Mouse (Mus musculus): ENCODE results near the gene Abcc4. TPM values are rescaled to one million over a fixed set of nuclear protein-coding genes. Genes with fewer than 3 reads are reported as not detected.

The Abcc4 gene
- polyA plus RNA-seq, 1 experiment from 2014 or later = 2.2 TPM

GRCm38 (mm10) chr14:118569586-118569985 lies 136.4 kb downstream of the Abcc4 start:
- Histone ChIP-seq H3K36me3 (no peaks in the 10 kb centered on the region), H3K4me1 (replicated peaks) (no peaks in the 10 kb centered on the region), H3K4me2 (no peak overlapping the region), H3K27me3 (replicated peaks) (no peaks in the 10 kb centered on the region), H3K9ac (no peak overlapping the region), H3K9me3 (replicated peaks) (no peaks in the 10 kb centered on the region), H3K27ac (ENCODE audit: poor library complexity, severe bottlenecking) (no peak overlapping the region), H3K4me3 (no peak overlapping the region)
- 89% methylated on average over 13 of the region's 13 CpGs for WGBS
- no peak for ATAC-seq (ENCODE audit: insufficient number of reproducible peaks, low FRiP score)

GRCm38 (mm10) chr14:118568116-118568673 lies 137.8 kb downstream of the Abcc4 start:
- Histone ChIP-seq H3K36me3 (no peaks in the 10 kb centered on the region), H3K27ac (ENCODE audit: poor library complexity, severe bottlenecking) (no peak overlapping the region), H3K4me1 (replicated peaks) (no peaks in the 10 kb centered on the region), H3K4me2 (no peak overlapping the region), H3K9ac (no peak overlapping the region), H3K27me3 (replicated peaks) (no peaks in the 10 kb centered on the region), H3K9me3 (replicated peaks) (no peaks in the 10 kb centered on the region), H3K4me3 (no peak overlapping the region)
- WGBS = 65% methylated on average over 17 of the region's 17 CpGs
- no peak for ATAC-seq (ENCODE audit: insufficient number of reproducible peaks, low FRiP score)

- H3K4me2 ChIP-seq = no peak overlapping the region
- no peaks in the 10 kb centered on the region for H3K27me3 ChIP-seq (replicated peaks)
- no peaks in the 10 kb centered on the region for H3K36me3 ChIP-seq
- ATAC-seq (ENCODE audit: insufficient number of reproducible peaks, low FRiP score) = no peak
- WGBS = 81% methylated on average over 5 of the region's 5 CpGs
- no peaks in the 10 kb centered on the region for H3K9me3 ChIP-seq (replicated peaks)
- no peak overlapping the region for H3K27ac ChIP-seq (ENCODE audit: poor library complexity, severe bottlenecking)
- H3K4me3 ChIP-seq = no peak overlapping the region
- H3K4me1 ChIP-seq (replicated peaks) = no peaks in the 10 kb centered on the region
- H3K9ac ChIP-seq = no peak overlapping the region
These were observed 139.2 kb downstream of the Abcc4 start for GRCm38 (mm10) chr14:118566809-118567208.

- no peak overlapping the region for H3K4me2 ChIP-seq
- H3K4me1 ChIP-seq (replicated peaks) = no peaks in the 10 kb centered on the region
- no peak for ATAC-seq (ENCODE audit: insufficient number of reproducible peaks, low FRiP score)
- no peaks in the 10 kb centered on the region for H3K36me3 ChIP-seq
- H3K4me3 ChIP-seq = no peak overlapping the region
- no peaks in the 10 kb centered on the region for H3K27me3 ChIP-seq (replicated peaks)
- H3K9ac ChIP-seq = no peak overlapping the region
- no peak overlapping the region for H3K27ac ChIP-seq (ENCODE audit: poor library complexity, severe bottlenecking)
- H3K9me3 ChIP-seq (replicated peaks) = no peaks in the 10 kb centered on the region
- WGBS = 70% methylated on average over 12 of the region's 12 CpGs
These were observed 139.8 kb downstream of the Abcc4 start for GRCm38 (mm10) chr14:118566214-118566688.

- H3K27me3 ChIP-seq (replicated peaks) = no peaks in the 10 kb centered on the region
- WGBS = 85% methylated on average over 5 of the region's 5 CpGs
- H3K4me2 ChIP-seq = no peak overlapping the region
- no peak overlapping the region for H3K9ac ChIP-seq
- no peak for ATAC-seq (ENCODE audit: insufficient number of reproducible peaks, low FRiP score)
- no peaks in the 10 kb centered on the region for H3K9me3 ChIP-seq (replicated peaks)
- no peak overlapping the region for H3K4me3 ChIP-seq
- H3K4me1 ChIP-seq (replicated peaks) = no peaks in the 10 kb centered on the region
- no peaks in the 10 kb centered on the region for H3K36me3 ChIP-seq
- no peak overlapping the region for H3K27ac ChIP-seq (ENCODE audit: poor library complexity, severe bottlenecking)
These were observed 140.3 kb downstream of the Abcc4 start for GRCm38 (mm10) chr14:118565696-118566095.

GRCm38 (mm10) chr14:118563570-118563969 lies 142.4 kb downstream of the Abcc4 start:
- Histone ChIP-seq H3K27me3 (replicated peaks) (0 out of 2 replicates have a peak, but pooled peaks cover 4% of the 10 kb centered on the region), H3K9ac (no peak overlapping the region), H3K9me3 (replicated peaks) (no peaks in the 10 kb centered on the region), H3K27ac (ENCODE audit: poor library complexity, severe bottlenecking) (no peak overlapping the region), H3K4me3 (no peak overlapping the region), H3K4me1 (replicated peaks) (no peaks in the 10 kb centered on the region), H3K36me3 (no peaks in the 10 kb centered on the region), H3K4me2 (no peak overlapping the region)
- 66% methylated on average over 8 of the region's 8 CpGs for WGBS
- no peak for ATAC-seq (ENCODE audit: insufficient number of reproducible peaks, low FRiP score)

GRCm38 (mm10) chr14:118552901-118553475 lies 153.0 kb downstream of the Abcc4 start:
- H3K27me3 ChIP-seq (replicated peaks) = no peaks in the 10 kb centered on the region
- H3K9ac ChIP-seq = no peak overlapping the region
- no peak overlapping the region for H3K27ac ChIP-seq (ENCODE audit: poor library complexity, severe bottlenecking)
- no peaks in the 10 kb centered on the region for H3K9me3 ChIP-seq (replicated peaks)
- peaks cover 13% of the 10 kb centered on the region; the same call in 1 of the 2 replicates for H3K4me1 ChIP-seq (replicated peaks)
- no peak overlapping the region for H3K4me2 ChIP-seq
- no peak overlapping the region for H3K4me3 ChIP-seq
- no peak for ATAC-seq (ENCODE audit: insufficient number of reproducible peaks, low FRiP score)
- no peaks in the 10 kb centered on the region for H3K36me3 ChIP-seq
- 90% methylated on average over 20 of the region's 20 CpGs for WGBS

- Histone ChIP-seq H3K4me1 (replicated peaks) (peaks cover 13% of the 10 kb centered on the region; the same call in 1 of the 2 replicates), H3K27ac (ENCODE audit: poor library complexity, severe bottlenecking) (no peak overlapping the region), H3K27me3 (replicated peaks) (no peaks in the 10 kb centered on the region), H3K4me2 (0 out of 2 replicates have a peak overlapping the region, but pooled peaks have one; percentile 68), H3K4me3 (no peak overlapping the region), H3K36me3 (no peaks in the 10 kb centered on the region), H3K9me3 (replicated peaks) (no peaks in the 10 kb centered on the region; the same call in 1 of the 2 replicates), H3K9ac (no peak overlapping the region)
- 64% methylated on average over 5 of the region's 5 CpGs for WGBS
- ATAC-seq (ENCODE audit: insufficient number of reproducible peaks, low FRiP score) = no peak
These were observed 153.6 kb downstream of the Abcc4 start for GRCm38 (mm10) chr14:118552390-118552789.

- WGBS = 6% methylated on average over 24 of the region's 24 CpGs
- H3K9me3 ChIP-seq (replicated peaks) = no peaks in the 10 kb centered on the region; the same call in 1 of the 2 replicates
- peak overlapping the region; percentile 68 for H3K4me2 ChIP-seq
- peak; percentile 61 for ATAC-seq (ENCODE audit: insufficient number of reproducible peaks, low FRiP score)
- peak overlapping the region; percentile 35; the same call in 1 of the 2 replicates for H3K9ac ChIP-seq
- H3K36me3 ChIP-seq = no peaks in the 10 kb centered on the region
- no peaks in the 10 kb centered on the region for H3K27me3 ChIP-seq (replicated peaks)
- H3K4me1 ChIP-seq (replicated peaks) = peaks cover 13% of the 10 kb centered on the region; the same call in 1 of the 2 replicates
- H3K27ac ChIP-seq (ENCODE audit: poor library complexity, severe bottlenecking) = no peak overlapping the region
- peak overlapping the region; percentile 20 for H3K4me3 ChIP-seq
These were observed 154.2 kb downstream of the Abcc4 start for GRCm38 (mm10) chr14:118551725-118552285.

GRCm38 (mm10) chr14:118551061-118551724 lies 154.8 kb downstream of the Abcc4 start:
- peaks cover 13% of the 10 kb centered on the region; the same call in 1 of the 2 replicates for H3K4me1 ChIP-seq (replicated peaks)
- H3K9ac ChIP-seq = peak overlapping the region; percentile 35; the same call in 1 of the 2 replicates
- peak overlapping the region; percentile 68 for H3K4me2 ChIP-seq
- ATAC-seq (ENCODE audit: insufficient number of reproducible peaks, low FRiP score) = peak; percentile 18; the same call in 1 of the 2 replicates
- WGBS = 25% methylated on average over 18 of the region's 18 CpGs
- peak overlapping the region; percentile 20 for H3K4me3 ChIP-seq
- no peaks in the 10 kb centered on the region for H3K27me3 ChIP-seq (replicated peaks)
- H3K9me3 ChIP-seq (replicated peaks) = no peaks in the 10 kb centered on the region; the same call in 1 of the 2 replicates
- H3K27ac ChIP-seq (ENCODE audit: poor library complexity, severe bottlenecking) = no peak overlapping the region
- no peaks in the 10 kb centered on the region for H3K36me3 ChIP-seq

GRCm38 (mm10) chr14:118544493-118544892 lies 161.5 kb downstream of the Abcc4 start:
- no peaks in the 10 kb centered on the region for H3K27me3 ChIP-seq (replicated peaks)
- H3K4me1 ChIP-seq (replicated peaks) = peaks cover 12% of the 10 kb centered on the region; the same call in 1 of the 2 replicates
- no peak overlapping the region for H3K9ac ChIP-seq
- ATAC-seq (ENCODE audit: insufficient number of reproducible peaks, low FRiP score) = peak; percentile 29; the same call in 1 of the 2 replicates
- H3K36me3 ChIP-seq = no peaks in the 10 kb centered on the region
- H3K27ac ChIP-seq (ENCODE audit: poor library complexity, severe bottlenecking) = no peak overlapping the region
- 56% methylated on average over 6 of the region's 6 CpGs for WGBS
- no peaks in the 10 kb centered on the region; the same call in 1 of the 2 replicates for H3K9me3 ChIP-seq (replicated peaks)
- H3K4me3 ChIP-seq = no peak overlapping the region
- H3K4me2 ChIP-seq = no peak overlapping the region
